Comparison of ENCODE assay signal across 31 mouse cellular contexts in the genomic region with DNA sequence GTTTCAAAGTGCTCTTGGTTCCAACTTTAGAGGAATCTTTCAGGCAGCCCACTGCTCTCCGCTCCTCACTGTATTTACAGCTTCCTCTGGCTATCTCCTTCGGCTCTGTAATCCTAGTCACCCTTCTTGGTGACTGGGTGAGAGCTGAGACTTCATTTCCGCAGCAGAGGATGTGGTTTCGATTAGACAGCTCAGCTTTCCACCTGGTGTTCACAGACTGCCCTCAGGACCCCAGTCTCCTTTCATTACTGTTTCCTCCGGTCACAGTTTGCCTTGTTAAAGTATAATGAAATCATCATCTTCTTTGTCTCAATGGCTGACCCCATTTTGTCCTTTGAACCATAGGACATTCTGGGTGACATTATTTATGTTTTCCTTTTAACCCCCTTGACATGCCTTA.
DNase-seq lines count a peak whose midpoint lies in the region; ATAC-seq lines count a peak whose summit lies in the region.
"Had no signal": no experiment of that assay in that cellular context is flagged by ENCODE, and none has a peak within 500 bp of the region (broad histone marks: within the 10 kb centered on the region; RNA-seq: fewer than 3 reads in every experiment).

No protein-coding gene starts in this region.

- 0 out of 2 replicates have a peak, but pooled peaks cover 3% of the 10 kb centered on the region for H3K4me1 ChIP-seq in kidney, embryonic 15.5 days
- H3K4me1 ChIP-seq in embryonic facial prominence, embryonic 11.5 days (ENCODE audit: control insufficient read depth, insufficient read depth, low read length) = no peaks in the 10 kb centered on the region
- H3K4me1 ChIP-seq: embryonic facial prominence, embryonic 13.5 days; forebrain, embryonic 10.5 days; forebrain, embryonic 15.5 days; heart, embryonic 13.5 days; intestine, embryonic 15.5 days; liver, embryonic 12.5 days; midbrain, embryonic 15.5 days; neural tube, embryonic 12.5 days had no signal

- H3K9me3 ChIP-seq in kidney, embryonic 15.5 days (replicated peaks) = peaks cover 5% of the 10 kb centered on the region; the same call in 1 of the 2 replicates
- no peaks in the 10 kb centered on the region for H3K9me3 ChIP-seq in embryonic facial prominence, embryonic 11.5 days (replicated peaks; ENCODE audit: control insufficient read depth, low read length)
- H3K9me3 ChIP-seq: forebrain, embryonic 15.5 days; intestine, embryonic 15.5 days; midbrain, embryonic 15.5 days; neural tube, embryonic 12.5 days had no signal

- no peak overlapping the region for H3K4me2 ChIP-seq in kidney, embryonic 15.5 days
- H3K4me2 ChIP-seq in embryonic facial prominence, embryonic 11.5 days (ENCODE audit: low read depth, low read length) = no peak overlapping the region
- H3K4me2 ChIP-seq: embryonic facial prominence, embryonic 13.5 days; forebrain, embryonic 15.5 days; heart, embryonic 13.5 days; intestine, embryonic 15.5 days; liver, embryonic 12.5 days; midbrain, embryonic 15.5 days; neural tube, embryonic 12.5 days had no signal

- 15% methylated on average over 5 of the region's 5 CpGs for WGBS in kidney, embryonic 15.5 days
- 15% methylated on average over 5 of the region's 5 CpGs for WGBS in embryonic facial prominence, embryonic 11.5 days

- 0 out of 2 replicates have a peak overlapping the region, but pooled peaks have one; percentile 41 for H3K27ac ChIP-seq in kidney, embryonic 15.5 days
- no peak overlapping the region for H3K27ac ChIP-seq in embryonic facial prominence, embryonic 11.5 days (replicated peaks; ENCODE audit: low read depth, low read length)
- H3K27ac ChIP-seq: embryonic facial prominence, embryonic 13.5 days; forebrain, embryonic 10.5 days; forebrain, embryonic 15.5 days; gastrocnemius, adult 2 months; heart, adult 2 months; heart, embryonic 13.5 days; intestine, embryonic 15.5 days; liver, embryonic 12.5 days; macrophage; midbrain, embryonic 15.5 days; neural tube, embryonic 12.5 days; stomach, postnatal 0 days had no signal

- no peak overlapping the region for H3K4me3 ChIP-seq in kidney, embryonic 15.5 days (replicated peaks)
- H3K4me3 ChIP-seq in embryonic facial prominence, embryonic 11.5 days (ENCODE audit: low read depth, low read length) = no peak overlapping the region
- H3K4me3 ChIP-seq: embryonic facial prominence, embryonic 13.5 days; forebrain, embryonic 10.5 days; forebrain, embryonic 15.5 days; gastrocnemius, adult 2 months; heart, adult 2 months; heart, embryonic 13.5 days; intestine, embryonic 15.5 days; liver, embryonic 12.5 days; midbrain, embryonic 15.5 days; neural tube, embryonic 12.5 days had no signal

- DNase-seq in kidney, adult 9 months = no peak
- peak; percentile 73 for DNase-seq in embryo, embryonic 10.5 days (ENCODE audit: low spot score)
- peak; percentile 64 for DNase-seq in embryonic facial prominence, embryonic 11.5 days (ENCODE audit: low spot score)
- peak; percentile 54 for DNase-seq in mesoderm, embryonic 11.5 days (ENCODE audit: low read depth, low spot score)
- no peak for DNase-seq in lung, postnatal 10 days
- DNase-seq: adrenal gland, postnatal 14 days; cerebellum, adult 11-12 months; cerebellum, adult 9-11 months; gastrocnemius, adult 2 months; gastrocnemius, postnatal 36 days; heart, adult 2 months; heart, postnatal 10 days; kidney, postnatal 10 days; layer of hippocampus, adult 9-11 months; liver, postnatal 0 days; right cerebral cortex, postnatal 4 days; thymus, adult 18-20 months; thymus, postnatal 36 days had no signal

- ATAC-seq in kidney, embryonic 15.5 days (replicated peaks; ENCODE audit: low FRiP score) = peak; percentile 87
- no peak for ATAC-seq in embryonic facial prominence, embryonic 11.5 days (replicated peaks; ENCODE audit: insufficient number of reproducible peaks, low FRiP score, low TSS enrichment, low read depth)
- no peak for ATAC-seq in CD4-positive, CD25-positive, alpha-beta regulatory T cell, adult 4 months
- ATAC-seq: forebrain, embryonic 15.5 days; hindbrain, embryonic 16.5 days; intestine, embryonic 15.5 days; liver, embryonic 12.5 days; liver, postnatal 0 days; midbrain, embryonic 15.5 days had no signal

- no peaks in the 10 kb centered on the region for H3K36me3 ChIP-seq in kidney, embryonic 15.5 days
- H3K36me3 ChIP-seq in embryonic facial prominence, embryonic 11.5 days (replicated peaks; ENCODE audit: control insufficient read depth, insufficient read depth, low read depth, low read length) = no peaks in the 10 kb centered on the region
- H3K36me3 ChIP-seq: embryonic facial prominence, embryonic 13.5 days; forebrain, embryonic 10.5 days; forebrain, embryonic 15.5 days; heart, embryonic 13.5 days; intestine, embryonic 15.5 days; liver, embryonic 12.5 days; midbrain, embryonic 15.5 days; neural tube, embryonic 12.5 days had no signal

- H3K9ac ChIP-seq in kidney, embryonic 15.5 days = no peak overlapping the region
- H3K9ac ChIP-seq in embryonic facial prominence, embryonic 11.5 days (replicated peaks; ENCODE audit: low read length) = no peak overlapping the region
- H3K9ac ChIP-seq: embryonic facial prominence, embryonic 13.5 days; forebrain, embryonic 15.5 days; heart, embryonic 13.5 days; intestine, embryonic 15.5 days; liver, embryonic 12.5 days; liver, postnatal 0 days; midbrain, embryonic 15.5 days; neural tube, embryonic 12.5 days had no signal

- H3K27me3 ChIP-seq in kidney, embryonic 15.5 days = no peaks in the 10 kb centered on the region
- H3K27me3 ChIP-seq in embryonic facial prominence, embryonic 11.5 days (ENCODE audit: control insufficient read depth, insufficient read depth, low read length) = no peaks in the 10 kb centered on the region
- H3K27me3 ChIP-seq: embryonic facial prominence, embryonic 13.5 days; forebrain, embryonic 15.5 days; heart, embryonic 13.5 days; intestine, embryonic 15.5 days; liver, embryonic 12.5 days; midbrain, embryonic 15.5 days; neural tube, embryonic 12.5 days had no signal

Comparison
In these comparisons a context has a peak if more than half of its experiments do, and no peak if none do; other contexts are left out.
1. DNase-seq: peak in embryo, embryonic 10.5 days (single experiment), embryonic facial prominence, embryonic 11.5 days (single experiment) and mesoderm, embryonic 11.5 days (single experiment); none in kidney, adult 9 months (single experiment) and lung, postnatal 10 days (single experiment).